Mouse (Mus musculus): ENCODE data around the gene Olfr1134.
"Not testable (repeated sequence)": the region's sequence is repeated elsewhere in the genome, so short reads cannot be mapped to it uniquely, and the experiment has no call there.

Gene Olfr1134

DNA sequence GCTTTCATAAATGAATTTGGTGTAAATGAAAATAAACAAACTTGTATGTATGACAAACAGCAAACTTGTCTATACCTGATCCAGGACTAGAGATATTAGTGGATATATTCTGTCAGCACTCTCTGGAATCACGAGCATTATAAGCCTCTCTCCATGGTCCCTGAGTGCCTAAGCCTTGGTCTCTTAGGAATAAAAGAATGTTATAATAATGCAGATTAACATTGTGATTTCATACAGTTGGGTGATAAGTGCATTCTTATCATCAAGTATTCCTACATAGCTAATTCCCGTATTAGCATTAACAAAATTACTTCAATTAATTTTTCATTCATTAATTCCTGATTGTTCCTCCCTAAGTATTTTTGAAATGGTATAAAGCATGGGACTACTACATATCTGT, at the start of gene Olfr1134:
Gene Olfr1134 (minus strand): TSS at position 101 of the 400 bp plus-strand sequence.
- no peak for DNase-seq (ENCODE audit: low read depth, low spot score)

DNA sequence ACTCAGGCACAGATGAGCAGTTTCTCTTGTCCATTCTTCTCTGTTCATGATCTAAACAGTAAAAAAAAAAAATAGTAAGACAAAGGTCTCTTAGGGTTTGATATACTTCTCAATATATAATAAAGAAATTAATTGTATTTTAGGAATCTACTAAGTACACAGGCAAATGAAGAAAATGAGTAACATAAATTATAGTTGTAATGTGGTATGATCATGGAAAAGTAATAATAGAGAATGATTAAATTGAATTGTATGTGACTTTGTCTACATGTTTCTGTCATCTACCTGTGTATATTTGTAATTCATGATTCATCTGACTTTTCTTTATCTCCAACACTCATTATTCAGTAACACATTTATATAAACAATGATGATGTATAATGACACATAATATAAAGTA, 35.6 kb upstream of the Olfr1134 start, which contains the start of gene Olfr1136:
Gene Olfr1136 (minus strand): TSS at position 101 of the 400 bp plus-strand sequence.
- DNase-seq (ENCODE audit: low read depth, low spot score) = no peak

DNA sequence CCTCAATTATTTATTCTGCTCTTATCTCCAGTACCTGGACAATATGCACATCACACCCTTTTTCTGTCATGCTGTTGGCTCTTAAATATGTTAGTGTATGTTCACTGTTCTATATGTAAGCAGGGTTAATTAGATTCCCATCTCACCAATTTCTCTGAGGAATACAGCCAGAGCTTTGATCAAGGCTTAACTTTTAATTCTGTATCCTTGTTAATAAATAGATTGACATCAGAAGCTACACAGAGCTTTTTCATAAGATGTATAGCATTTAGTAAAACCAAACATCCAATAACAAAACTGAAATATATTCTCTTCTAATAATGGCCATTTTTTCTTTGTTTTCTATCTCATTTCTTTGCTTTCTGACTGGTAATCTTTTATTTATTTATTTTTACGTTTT, 15.3 kb upstream of the Olfr1134 start, which contains the start of gene Olfr1135:
Gene Olfr1135 (minus strand): TSS at position 101 of the 400 bp plus-strand sequence.
- no peak for DNase-seq (ENCODE audit: low read depth, low spot score)

DNA sequence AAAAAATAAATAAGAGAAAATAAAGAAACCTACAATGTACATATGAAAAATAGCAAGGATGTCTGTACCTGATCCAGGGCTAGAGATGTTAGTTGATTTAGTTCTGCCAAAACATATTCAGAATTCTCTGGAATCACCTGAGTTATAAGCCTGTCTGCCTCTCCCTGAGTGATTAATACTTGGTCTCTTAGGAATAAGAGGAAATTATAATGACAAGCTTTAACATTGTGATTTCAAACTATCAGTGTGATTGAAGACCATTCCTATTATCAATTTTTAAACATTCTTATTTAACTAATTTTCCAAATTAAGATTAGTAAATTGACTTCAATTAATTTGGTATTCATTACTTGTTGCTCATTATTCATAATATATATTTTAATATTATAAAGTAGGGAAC, 11.0 kb downstream of the Olfr1134 start, which contains the start of gene Olfr1133:
Gene Olfr1133 (minus strand): TSS at position 101 of the 400 bp plus-strand sequence.
- DNase-seq (ENCODE audit: low read depth, low spot score) = no peak

DNA sequence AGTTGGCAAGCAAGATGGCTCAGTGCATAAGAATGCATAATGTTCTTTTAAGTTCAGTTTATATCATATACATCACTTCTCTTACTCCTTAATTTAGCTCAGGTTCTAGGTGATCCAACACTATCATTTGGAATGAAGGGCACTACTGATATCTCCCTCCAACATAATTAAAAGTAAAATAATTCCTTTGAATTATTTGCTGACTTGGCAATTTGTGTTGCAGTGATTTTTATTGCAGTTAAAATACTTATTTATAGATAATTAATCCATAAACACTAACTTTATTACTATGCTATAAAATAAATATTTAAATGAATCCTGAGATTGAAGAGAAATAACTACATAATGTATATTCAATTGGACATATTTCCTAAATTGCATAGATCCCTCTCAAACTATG, 15.8 kb downstream of the Olfr1134 start:
- DNase-seq (ENCODE audit: low read depth, low spot score) = no peak

DNA sequence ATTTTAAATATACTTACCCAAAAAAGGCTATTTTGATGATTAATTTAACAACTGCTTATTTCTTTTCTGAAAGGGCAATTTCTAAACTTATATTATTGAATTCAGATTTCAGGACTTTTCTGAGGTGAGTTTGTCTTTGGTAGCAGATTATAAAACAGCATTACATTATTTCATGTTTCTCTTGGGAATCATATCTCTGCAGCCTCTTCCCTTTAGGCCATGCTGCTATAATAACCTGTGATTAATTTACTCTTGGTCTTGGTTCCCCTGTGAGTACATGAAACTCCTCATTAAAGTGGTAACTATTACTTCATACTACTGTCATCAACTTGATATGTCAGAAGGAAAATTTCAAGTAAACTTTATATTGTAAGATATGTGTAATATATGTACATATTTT, 20.8 kb downstream of the Olfr1134 start, which contains the start of gene Olfr1132:
Gene Olfr1132 (minus strand): TSS at position 101 of the 400 bp plus-strand sequence.
- DNase-seq (ENCODE audit: low read depth, low spot score) = no peak

DNA sequence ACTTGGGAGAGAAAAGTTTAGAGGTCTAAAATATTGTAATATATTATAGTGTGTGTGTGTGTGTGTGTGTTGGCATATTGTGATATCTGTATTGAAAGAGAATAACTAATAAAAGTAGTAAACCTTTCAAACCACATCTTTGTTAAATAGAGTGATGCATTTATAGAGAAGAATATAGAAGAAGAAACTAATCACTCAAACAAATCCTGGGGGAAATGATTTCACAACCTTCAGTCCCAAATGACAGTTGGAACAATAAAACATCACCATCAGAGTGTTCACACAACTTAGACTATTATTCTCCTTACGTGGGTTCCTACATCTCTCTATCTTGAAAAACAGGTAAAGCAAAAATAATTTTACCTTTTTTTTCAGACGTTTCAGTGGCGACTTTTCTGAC, 31.5 kb downstream of the Olfr1134 start, which contains the start of gene Olfr1131:
Gene Olfr1131 (plus strand): TSS at position 301 of the 400 bp plus-strand sequence.
- DNase-seq (ENCODE audit: low read depth, low spot score) = no peak

DNA sequence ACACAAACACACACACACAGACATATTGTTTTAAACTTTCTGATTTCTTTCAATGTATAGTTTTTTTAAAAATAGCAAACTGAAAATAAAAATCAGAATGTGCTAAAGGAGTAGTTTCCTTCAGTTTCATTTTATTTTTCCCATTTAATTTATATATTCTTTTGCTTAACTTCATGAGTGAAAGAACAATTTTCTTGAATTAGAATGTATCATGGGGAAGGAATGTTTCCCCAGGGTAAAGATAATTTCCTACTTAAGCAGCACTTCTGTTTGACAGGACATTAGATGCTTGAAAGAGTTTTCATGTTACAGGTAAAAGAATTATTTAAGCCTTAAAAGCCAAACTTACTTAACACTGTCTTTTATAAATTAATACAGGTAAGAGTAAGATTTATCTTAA, 52.3 kb downstream of the Olfr1134 start, which contains the start of gene Olfr1130:
Gene Olfr1130 (plus strand): TSS at position 301 of the 400 bp plus-strand sequence.
- DNase-seq (ENCODE audit: low read depth, low spot score) = not testable (repeated sequence)

Data from embryo, embryonic 11.5 days (tissue).